Comparison of ENCODE assay signal across 18 mouse cellular contexts in the genomic region with DNA sequence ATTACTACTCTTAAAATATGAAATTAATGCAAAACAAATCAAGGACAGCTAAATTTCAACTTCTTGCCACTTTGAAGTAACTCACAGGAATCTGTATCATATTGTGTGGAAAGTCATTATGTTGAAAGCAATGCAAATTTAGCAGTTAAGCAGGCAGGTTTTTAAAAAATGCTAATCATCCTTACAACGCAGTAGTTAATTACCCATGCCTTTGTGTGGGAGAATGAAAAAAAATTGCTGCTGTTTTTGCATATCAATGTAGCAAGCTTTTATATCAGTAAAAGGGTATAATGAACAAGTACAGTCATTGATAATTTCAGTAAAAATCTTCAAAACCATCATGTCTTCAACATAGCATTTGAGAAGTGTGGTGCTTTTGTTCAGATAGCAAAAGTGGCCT.
DNase-seq lines count a peak whose midpoint lies in the region; ATAC-seq and TF ChIP-seq lines count a peak whose summit lies in the region.
"Had no signal": no experiment of that assay in that cellular context is flagged by ENCODE, and none has a peak within 500 bp of the region (broad histone marks: within the 10 kb centered on the region; RNA-seq: fewer than 3 reads in every experiment).

No protein-coding gene starts in this region.

- no peak for TF ChIP-seq POLR2A in brain, embryonic 14.5 days (IDR thresholded peaks at IDR 0.05; ENCODE audit: borderline replicate concordance, extremely low read depth, insufficient read depth, insufficient read length, poor library complexity, severe bottlenecking)

- H3K27me3 ChIP-seq in forebrain, embryonic 14.5 days (replicated peaks; ENCODE audit: control insufficient read depth, insufficient read depth, low read length) = no peaks in the 10 kb centered on the region
- H3K27me3 ChIP-seq in forebrain, embryonic 15.5 days = no peaks in the 10 kb centered on the region
- H3K27me3 ChIP-seq in forebrain, postnatal 0 days (ENCODE audit: insufficient read depth, low read length) = no peaks in the 10 kb centered on the region
- no peaks in the 10 kb centered on the region for H3K27me3 ChIP-seq in forebrain, embryonic 10.5 days (ENCODE audit: poor library complexity, severe bottlenecking)
- H3K27me3 ChIP-seq: embryonic facial prominence, embryonic 12.5 days had no signal

- H3K36me3 ChIP-seq in forebrain, embryonic 14.5 days (ENCODE audit: control insufficient read depth, insufficient read depth, low read length) = no peaks in the 10 kb centered on the region
- H3K36me3 ChIP-seq in forebrain, embryonic 15.5 days = no peaks in the 10 kb centered on the region
- H3K36me3 ChIP-seq in forebrain, postnatal 0 days (ENCODE audit: insufficient read depth) = no peaks in the 10 kb centered on the region
- H3K36me3 ChIP-seq in forebrain, embryonic 10.5 days (replicated peaks) = no peaks in the 10 kb centered on the region
- H3K36me3 ChIP-seq: embryonic facial prominence, embryonic 10.5 days; embryonic facial prominence, embryonic 12.5 days had no signal

- ATAC-seq in forebrain, embryonic 14.5 days = peak; percentile 69
- no peak; the same call in 1 of the 2 replicates for ATAC-seq in forebrain, embryonic 15.5 days (replicated peaks)
- peak; percentile 78; the same call in 1 of the 2 replicates for ATAC-seq in forebrain, postnatal 0 days

- H3K4me2 ChIP-seq in forebrain, embryonic 14.5 days (ENCODE audit: low read length) = no peak overlapping the region
- H3K4me2 ChIP-seq in forebrain, embryonic 15.5 days (replicated peaks) = no peak overlapping the region
- H3K4me2 ChIP-seq in forebrain, postnatal 0 days (ENCODE audit: low read depth) = no peak overlapping the region
- H3K4me2 ChIP-seq: embryonic facial prominence, embryonic 12.5 days had no signal

- no peak for TF ChIP-seq CTCF in forebrain, postnatal 0 days (IDR thresholded peaks at IDR 0.05; ENCODE audit: low read depth)
- no peak for TF ChIP-seq CTCF in brain, embryonic 14.5 days (IDR thresholded peaks at IDR 0.05; ENCODE audit: borderline replicate concordance, extremely low read depth, insufficient read depth, insufficient read length)

- H3K9ac ChIP-seq in forebrain, embryonic 14.5 days (ENCODE audit: low read length) = no peak overlapping the region
- H3K9ac ChIP-seq in forebrain, embryonic 15.5 days (replicated peaks) = no peak overlapping the region
- H3K9ac ChIP-seq in forebrain, postnatal 0 days = no peak overlapping the region
- H3K9ac ChIP-seq: embryonic facial prominence, embryonic 12.5 days had no signal

- H3K4me1 ChIP-seq in forebrain, embryonic 14.5 days (ENCODE audit: control insufficient read depth, insufficient read depth, low read length) = 0 out of 2 replicates have a peak, but pooled peaks cover 3% of the 10 kb centered on the region
- H3K4me1 ChIP-seq in forebrain, embryonic 15.5 days = peaks cover 4% of the 10 kb centered on the region; the same call in 1 of the 2 replicates
- peaks cover 5% of the 10 kb centered on the region; the same call in 1 of the 2 replicates for H3K4me1 ChIP-seq in forebrain, postnatal 0 days (ENCODE audit: insufficient read depth)
- H3K4me1 ChIP-seq in forebrain, embryonic 10.5 days = peaks cover 9% of the 10 kb centered on the region
- H3K4me1 ChIP-seq: embryonic facial prominence, embryonic 10.5 days; embryonic facial prominence, embryonic 12.5 days had no signal

- H3K9me3 ChIP-seq in forebrain, embryonic 14.5 days (replicated peaks; ENCODE audit: control insufficient read depth, low read length) = no peaks in the 10 kb centered on the region
- H3K9me3 ChIP-seq in forebrain, embryonic 15.5 days = no peaks in the 10 kb centered on the region
- no peaks in the 10 kb centered on the region for H3K9me3 ChIP-seq in forebrain, postnatal 0 days (ENCODE audit: low read length)
- no peaks in the 10 kb centered on the region for H3K9me3 ChIP-seq in forebrain, embryonic 10.5 days
- H3K9me3 ChIP-seq: embryonic facial prominence, embryonic 10.5 days; embryonic facial prominence, embryonic 12.5 days had no signal

- DNase-seq in forebrain, embryonic 14.5 days (ENCODE audit: low spot score) = peak; percentile 64
- peak; percentile 13 for DNase-seq in forebrain, postnatal 0 days
- no peak for DNase-seq in forebrain, embryonic 10.5 days (ENCODE audit: extremely low spot score, low spot score)
- DNase-seq in brain, adult 2 months (ENCODE audit: low read depth, low spot score) = peak; percentile 10
- DNase-seq in brain, embryonic 14.5 days (ENCODE audit: low read depth) = peak; percentile 75
- DNase-seq in urinary bladder, postnatal 36 days (ENCODE audit: low spot score in 2 of 2) = no peak
- no peak for DNase-seq in layer of hippocampus, postnatal 36 days
- DNase-seq: adrenal gland, adult 2 months; adrenal gland, postnatal 10 days; adrenal gland, postnatal 25 days; cerebellum, adult 11-12 months; cerebellum, adult 2 months; cerebellum, adult 9-10 months; cerebellum, postnatal 10 days; cerebellum, postnatal 25 days had no signal

- no peak overlapping the region for H3K4me3 ChIP-seq in forebrain, embryonic 14.5 days (ENCODE audit: low read depth, low read length)
- H3K4me3 ChIP-seq in forebrain, embryonic 15.5 days = no peak overlapping the region
- no peak overlapping the region for H3K4me3 ChIP-seq in forebrain, postnatal 0 days (ENCODE audit: low read depth, low read length)
- H3K4me3 ChIP-seq in forebrain, embryonic 10.5 days = no peak overlapping the region
- H3K4me3 ChIP-seq: embryonic facial prominence, embryonic 10.5 days; embryonic facial prominence, embryonic 12.5 days had no signal

- 9% methylated on average over 1 of the region's 1 CpGs for WGBS in forebrain, embryonic 14.5 days
- WGBS in forebrain, embryonic 15.5 days = 7% methylated on average over 1 of the region's 1 CpGs
- 8% methylated on average over 1 of the region's 1 CpGs for WGBS in forebrain, postnatal 0 days
- WGBS in forebrain, embryonic 10.5 days = 76% methylated on average over 1 of the region's 1 CpGs

- H3K27ac ChIP-seq in forebrain, embryonic 14.5 days (ENCODE audit: low read depth, low read length) = no peak overlapping the region
- H3K27ac ChIP-seq in forebrain, embryonic 15.5 days (replicated peaks) = no peak overlapping the region
- H3K27ac ChIP-seq in forebrain, postnatal 0 days (ENCODE audit: low read depth, low read length) = no peak overlapping the region
- H3K27ac ChIP-seq in forebrain, embryonic 10.5 days = no peak overlapping the region
- H3K27ac ChIP-seq: embryonic facial prominence, embryonic 10.5 days; embryonic facial prominence, embryonic 12.5 days had no signal

Comparison
In these comparisons a context has a peak if more than half of its experiments do, and no peak if none do; other contexts are left out.
1. DNase-seq: peak in forebrain, embryonic 14.5 days (single experiment), forebrain, postnatal 0 days (single experiment), brain, adult 2 months (single experiment) and brain, embryonic 14.5 days (single experiment); none in forebrain, embryonic 10.5 days (single experiment), urinary bladder, postnatal 36 days (0 of 2) and layer of hippocampus, postnatal 36 days (0 of 2).